12 mouse cellular contexts compared by ENCODE assay signal in genomic region chr4:103123086-103123485, GRCm38 (mm10). TPM values are rescaled to one million over a fixed set of nuclear protein-coding genes. Genes with fewer than 3 reads are reported as not detected.
DNase-seq lines count a peak whose midpoint lies in the region; ATAC-seq and TF ChIP-seq lines count a peak whose summit lies in the region.
"Had no signal": no experiment of that assay in that cellular context is flagged by ENCODE, and none has a peak within 500 bp of the region (broad histone marks: within the 10 kb centered on the region; RNA-seq: fewer than 3 reads in every experiment).

No protein-coding gene starts in this region.

- no peak for ATAC-seq in kidney, postnatal 0 days (replicated peaks; ENCODE audit: low FRiP score, low read depth)
- ATAC-seq in G1E (ENCODE audit: extremely low read depth, insufficient number of reproducible peaks, low FRiP score, poor library complexity, severe bottlenecking), result no peak
- ATAC-seq in granulocyte monocyte progenitor cell, adult 5-6 weeks (replicated peaks; ENCODE audit: poor library complexity, severe bottlenecking), result peak; percentile 40
- ATAC-seq in megakaryocyte, adult 5-6 weeks (ENCODE audit: poor library complexity, severe bottlenecking), result peak; percentile 3; the same call in 1 of the 2 replicates

- no peaks in the 10 kb centered on the region for H3K36me3 ChIP-seq in kidney, postnatal 0 days (ENCODE audit: insufficient read depth, low read length)
- peaks cover 12% of the 10 kb centered on the region for H3K36me3 ChIP-seq in G1E (replicated peaks)

- H3K27ac ChIP-seq in kidney, postnatal 0 days, result no peak overlapping the region

- no peak overlapping the region for H3K4me3 ChIP-seq in kidney, postnatal 0 days (replicated peaks; ENCODE audit: low read depth, low read length)
- peak overlapping the region; percentile 27; the same call in 1 of the 2 replicates for H3K4me3 ChIP-seq in G1E (ENCODE audit: low read depth, low read length)

- 18% methylated on average over 2 of the region's 2 CpGs for WGBS in kidney, postnatal 0 days

- no peak for TF ChIP-seq CTCF in kidney, postnatal 0 days (IDR thresholded peaks at IDR 0.05; ENCODE audit: low read depth)
- TF ChIP-seq CTCF in G1E (IDR thresholded peaks at IDR 0.05; ENCODE audit: low read depth, low read length), result no peak

- H3K9ac ChIP-seq in kidney, postnatal 0 days (ENCODE audit: low read depth, low read length), result no peak overlapping the region

- no peaks in the 10 kb centered on the region for H3K27me3 ChIP-seq in kidney, postnatal 0 days (ENCODE audit: insufficient read depth, low read length)
- H3K27me3 ChIP-seq in G1E (ENCODE audit: insufficient read depth, low read length), result no peaks in the 10 kb centered on the region

- intact Hi-C loops in left cerebral cortex, postnatal 14 days (cut with DNase I), result no loop called here

- H3K9me3 ChIP-seq in kidney, postnatal 0 days (replicated peaks; ENCODE audit: low read length), result no peaks in the 10 kb centered on the region
- no peaks in the 10 kb centered on the region for H3K9me3 ChIP-seq in G1E (replicated peaks)

- H3K4me2 ChIP-seq in kidney, postnatal 0 days (ENCODE audit: low read length), result peak overlapping the region; percentile 32; the same call in 1 of the 2 replicates

- peaks cover 4% of the 10 kb centered on the region for H3K4me1 ChIP-seq in kidney, postnatal 0 days (replicated peaks; ENCODE audit: insufficient read depth, low read length)
- H3K4me1 ChIP-seq in G1E (ENCODE audit: insufficient read depth, low read depth, low read length), result peaks cover 30% of the 10 kb centered on the region

- DNase-seq in kidney, postnatal 0 days (ENCODE audit: low spot score), result peak; percentile 68
- DNase-seq in kidney, postnatal 25 days, result no peak
- no peak for DNase-seq in G1E (ENCODE audit: low spot score)
- no peak for DNase-seq in testis, postnatal 10 days (ENCODE audit: low spot score)
- no peak for DNase-seq in retina, embryonic 14.5 days (ENCODE audit: low spot score)
- no peak for DNase-seq in left cerebral cortex, postnatal 14 days (ENCODE audit: low spot score in 2 of 2)
- DNase-seq: adrenal gland, postnatal 25 days; cerebellum, postnatal 10 days; gastrocnemius, postnatal 10 days; kidney, adult 18-20 months had no signal

RNA-seq across cellular contexts. Expression of gene Wdr78, which starts 8.7 kb away (rescaled TPM):
- 1.4 and 1.6 TPM in 2 replicates for polyA plus RNA-seq in kidney, postnatal 0 days (2015; fragmentation: Nextera tagmentation; extraction: Ambion mirVana)
- total RNA-seq in G1E (2014; fragmentation: Nextera tagmentation), result 3.8 and 5.4 TPM in 2 replicates
- 0.87 and 1.0 TPM in 2 replicates for total RNA-seq in G1E (2017)
- polyA plus RNA-seq in G1E (2012), result 0.59 and 0.81 TPM in 2 replicates
- total RNA-seq in granulocyte monocyte progenitor cell, adult 5-6 weeks (2014; fragmentation: Nextera tagmentation), result 1.7 and 8.1 TPM in 2 replicates
- total RNA-seq in granulocyte monocyte progenitor cell, adult 5-6 weeks (2017), result 1.2 and 1.7 TPM in 2 replicates
- 0.80 and 2.6 TPM in 2 replicates for total RNA-seq in megakaryocyte, adult 5-6 weeks (2015)
- total RNA-seq in megakaryocyte, adult 5-6 weeks (2017), result 0.28 and 0.92 TPM in 2 replicates
- total RNA-seq in left cerebral cortex, postnatal 14 days (2021), result 10 to 100 TPM; 10.5 to 11.0 TPM

RNA-seq across cellular contexts. Expression of gene Mier1, which starts 8.9 kb away (rescaled TPM):
- 41.4 and 41.9 TPM in 2 replicates for polyA plus RNA-seq in kidney, postnatal 0 days (2015; fragmentation: Nextera tagmentation; extraction: Ambion mirVana)
- 98.3 and 107 TPM in 2 replicates for total RNA-seq in G1E (2014; fragmentation: Nextera tagmentation)
- 55.0 and 74.0 TPM in 2 replicates for total RNA-seq in G1E (2017)
- polyA plus RNA-seq in G1E (2012), result 15.4 and 17.8 TPM in 2 replicates
- 50.9 and 69.9 TPM in 2 replicates for total RNA-seq in granulocyte monocyte progenitor cell, adult 5-6 weeks (2014; fragmentation: Nextera tagmentation)
- total RNA-seq in granulocyte monocyte progenitor cell, adult 5-6 weeks (2017), result 60.5 and 63.6 TPM in 2 replicates
- total RNA-seq in megakaryocyte, adult 5-6 weeks (2015), result 79.4 and 82.5 TPM in 2 replicates
- 89.2 and 100 TPM in 2 replicates for total RNA-seq in megakaryocyte, adult 5-6 weeks (2017)
- 10 to 100 TPM; 43.1 to 46.0 TPM for total RNA-seq in left cerebral cortex, postnatal 14 days (2021)

Comparison
In these comparisons a context has a peak if more than half of its experiments do, and no peak if none do; other contexts are left out.
1. ATAC-seq: peak in granulocyte monocyte progenitor cell, adult 5-6 weeks (single experiment) and megakaryocyte, adult 5-6 weeks (single experiment); none in kidney, postnatal 0 days (single experiment) and G1E (single experiment).